12 mouse cellular contexts compared by ENCODE assay signal in genomic region chr17:5978505-5979077, GRCm38 (mm10). TPM values are rescaled to one million over a fixed set of nuclear protein-coding genes. Genes with fewer than 3 reads are reported as not detected.
DNase-seq lines count a peak whose midpoint lies in the region; ATAC-seq and TF ChIP-seq lines count a peak whose summit lies in the region.
"Had no signal": no experiment of that assay in that cellular context is flagged by ENCODE, and none has a peak within 500 bp of the region (broad histone marks: within the 10 kb centered on the region; RNA-seq: fewer than 3 reads in every experiment).

No protein-coding gene starts in this region.

- no peak overlapping the region for H3K9ac ChIP-seq in liver, postnatal 0 days (replicated peaks)
- peak overlapping the region; percentile 24; the same call in 1 of the 2 replicates for H3K9ac ChIP-seq in heart, postnatal 0 days (replicated peaks; ENCODE audit: low read depth, low read length)
- H3K9ac ChIP-seq in stomach, embryonic 16.5 days (ENCODE audit: low read length) = 0 out of 2 replicates have a peak overlapping the region, but pooled peaks have one; percentile 3
- H3K9ac ChIP-seq in neural tube, embryonic 15.5 days (replicated peaks) = no peak overlapping the region
- H3K9ac ChIP-seq: forebrain, postnatal 0 days; hindbrain, embryonic 15.5 days; neural tube, embryonic 13.5 days had no signal

- WGBS in liver, postnatal 0 days (ENCODE audit: insufficient replicate concordance) = 33% methylated on average over 10 of the region's 10 CpGs
- 29% methylated on average over 10 of the region's 10 CpGs for WGBS in heart, postnatal 0 days
- WGBS in stomach, embryonic 16.5 days = 61% methylated on average over 10 of the region's 10 CpGs
- WGBS in neural tube, embryonic 15.5 days = 71% methylated on average over 10 of the region's 10 CpGs

- no peak for ATAC-seq in liver, postnatal 0 days
- ATAC-seq in heart, postnatal 0 days (ENCODE audit: insufficient read depth, low read depth) = no peak
- ATAC-seq in stomach, embryonic 16.5 days (ENCODE audit: insufficient read depth, low FRiP score) = no peak
- no peak for ATAC-seq in neural tube, embryonic 15.5 days (ENCODE audit: low FRiP score)
- ATAC-seq: forebrain, postnatal 0 days had no signal

- peak overlapping the region; percentile 29; the same call in 1 of the 2 replicates for H3K27ac ChIP-seq in liver, postnatal 0 days (ENCODE audit: low read depth)
- H3K27ac ChIP-seq in heart, postnatal 0 days (ENCODE audit: low read depth) = peak overlapping the region; percentile 77
- peak overlapping the region; percentile 87 for H3K27ac ChIP-seq in stomach, embryonic 16.5 days (ENCODE audit: low read length)
- H3K27ac ChIP-seq in neural tube, embryonic 15.5 days (replicated peaks) = no peak overlapping the region
- H3K27ac ChIP-seq: hindbrain, embryonic 15.5 days; neural tube, embryonic 13.5 days had no signal

- no peaks in the 10 kb centered on the region for H3K27me3 ChIP-seq in liver, postnatal 0 days (ENCODE audit: insufficient read depth, low read length)
- no peaks in the 10 kb centered on the region for H3K27me3 ChIP-seq in heart, postnatal 0 days (ENCODE audit: control insufficient read depth, insufficient read depth, low read length)
- no peaks in the 10 kb centered on the region for H3K27me3 ChIP-seq in stomach, embryonic 16.5 days (ENCODE audit: control insufficient read depth, insufficient read depth, low read length)
- no peaks in the 10 kb centered on the region for H3K27me3 ChIP-seq in neural tube, embryonic 15.5 days (replicated peaks)
- H3K27me3 ChIP-seq: hindbrain, embryonic 15.5 days; neural tube, embryonic 13.5 days had no signal

- H3K9me3 ChIP-seq in liver, postnatal 0 days (ENCODE audit: low read length) = no peaks in the 10 kb centered on the region
- H3K9me3 ChIP-seq in heart, postnatal 0 days (replicated peaks; ENCODE audit: control insufficient read depth, low read length) = no peaks in the 10 kb centered on the region
- no peaks in the 10 kb centered on the region for H3K9me3 ChIP-seq in stomach, embryonic 16.5 days (replicated peaks; ENCODE audit: control insufficient read depth, low read length)
- no peaks in the 10 kb centered on the region for H3K9me3 ChIP-seq in neural tube, embryonic 15.5 days (replicated peaks)
- H3K9me3 ChIP-seq: hindbrain, embryonic 15.5 days; neural tube, embryonic 13.5 days had no signal

- TF ChIP-seq EP300 in liver, postnatal 0 days (IDR thresholded peaks at IDR 0.05; ENCODE audit: low read depth) = no peak
- no peak for TF ChIP-seq EP300 in heart, postnatal 0 days (IDR thresholded peaks at IDR 0.05; ENCODE audit: low read depth)

- H3K4me3 ChIP-seq in liver, postnatal 0 days (ENCODE audit: low read depth, low read length) = no peak overlapping the region
- H3K4me3 ChIP-seq in heart, postnatal 0 days (ENCODE audit: low read depth, low read length) = no peak overlapping the region
- H3K4me3 ChIP-seq in stomach, embryonic 16.5 days (replicated peaks; ENCODE audit: low read length) = no peak overlapping the region
- no peak overlapping the region for H3K4me3 ChIP-seq in neural tube, embryonic 15.5 days (replicated peaks)
- H3K4me3 ChIP-seq: hindbrain, embryonic 15.5 days; neural tube, embryonic 13.5 days had no signal

- H3K4me1 ChIP-seq in liver, postnatal 0 days (ENCODE audit: insufficient read depth) = peaks cover 36% of the 10 kb centered on the region
- peaks cover 62% of the 10 kb centered on the region for H3K4me1 ChIP-seq in heart, postnatal 0 days (ENCODE audit: control insufficient read depth, insufficient read depth)
- peaks cover 39% of the 10 kb centered on the region for H3K4me1 ChIP-seq in stomach, embryonic 16.5 days (ENCODE audit: control insufficient read depth, insufficient read depth, low read length)
- H3K4me1 ChIP-seq in neural tube, embryonic 15.5 days = peaks cover 22% of the 10 kb centered on the region

- no peaks in the 10 kb centered on the region for H3K36me3 ChIP-seq in liver, postnatal 0 days (replicated peaks; ENCODE audit: insufficient read depth, low read length)
- no peaks in the 10 kb centered on the region for H3K36me3 ChIP-seq in heart, postnatal 0 days (replicated peaks; ENCODE audit: control insufficient read depth, insufficient read depth, low read length)
- no peaks in the 10 kb centered on the region for H3K36me3 ChIP-seq in stomach, embryonic 16.5 days (ENCODE audit: control insufficient read depth, insufficient read depth, low read length)
- no peaks in the 10 kb centered on the region for H3K36me3 ChIP-seq in neural tube, embryonic 15.5 days
- H3K36me3 ChIP-seq: hindbrain, embryonic 15.5 days; neural tube, embryonic 13.5 days had no signal

- peak; percentile 42 to 52 for DNase-seq in cerebellum, postnatal 10 days
- no peak for DNase-seq in cerebellum, adult 11 months
- DNase-seq in liver, postnatal 0 days = no peak
- DNase-seq in liver = no peak
- DNase-seq in heart, postnatal 0 days (ENCODE audit: low spot score) = no peak
- DNase-seq in embryo, embryonic 10.5 days (ENCODE audit: low spot score) = no peak
- DNase-seq: forebrain, postnatal 0 days; spleen, adult 18-20 months had no signal

- H3K4me2 ChIP-seq in liver, postnatal 0 days (ENCODE audit: low read depth, low read length) = 0 out of 2 replicates have a peak overlapping the region, but pooled peaks have one; percentile 42
- peak overlapping the region; percentile 20; the same call in 1 of the 2 replicates for H3K4me2 ChIP-seq in heart, postnatal 0 days (ENCODE audit: low read depth, low read length)
- H3K4me2 ChIP-seq in stomach, embryonic 16.5 days (ENCODE audit: low read depth, low read length) = 0 out of 2 replicates have a peak overlapping the region, but pooled peaks have one; percentile 17
- no peak overlapping the region for H3K4me2 ChIP-seq in neural tube, embryonic 15.5 days
- H3K4me2 ChIP-seq: hindbrain, embryonic 15.5 days; neural tube, embryonic 13.5 days had no signal

- TF ChIP-seq CTCF in liver, postnatal 0 days (IDR thresholded peaks at IDR 0.05; ENCODE audit: low read depth) = no peak
- no peak for TF ChIP-seq CTCF in heart, postnatal 0 days (IDR thresholded peaks at IDR 0.05; ENCODE audit: low read depth)

RNA-seq across cellular contexts. Expression of gene Synj2, which starts 37.5 kb away (rescaled TPM):
- polyA plus RNA-seq in liver, postnatal 0 days (2015; fragmentation: Nextera tagmentation; extraction: Ambion mirVana) = 0.62 TPM in 2 replicates
- 14.7 and 15.9 TPM in 2 replicates for total RNA-seq in heart, postnatal 0 days (2014; rRNA removed; ENCODE audit: low replicate concordance)
- 4.1 and 4.8 TPM in 2 replicates for polyA plus RNA-seq in heart, postnatal 0 days (2015; fragmentation: Nextera tagmentation; extraction: Ambion mirVana)
- polyA plus RNA-seq in stomach, embryonic 16.5 days (2015; fragmentation: Nextera tagmentation; extraction: Ambion mirVana) = 6.4 and 6.7 TPM in 2 replicates
- polyA plus RNA-seq in neural tube, embryonic 15.5 days (2015; fragmentation: Nextera tagmentation; extraction: Ambion mirVana) = 1.5 and 2.7 TPM in 2 replicates

Comparison
In these comparisons a context has a peak if more than half of its experiments do, and no peak if none do; other contexts are left out.
1. DNase-seq: peak in cerebellum, postnatal 10 days (2 of 2); none in cerebellum, adult 11 months (single experiment), liver, postnatal 0 days (single experiment), liver (single experiment), heart, postnatal 0 days (single experiment) and embryo, embryonic 10.5 days (single experiment).
2. H3K9ac ChIP-seq: peak in heart, postnatal 0 days (single experiment) and stomach, embryonic 16.5 days (single experiment); none in liver, postnatal 0 days (single experiment) and neural tube, embryonic 15.5 days (single experiment).